In genomic region chr17:23587253-23587652, GRCm38 (mm10) we compare ENCODE assay signal across 26 mouse cellular contexts. TPM values are rescaled to one million over a fixed set of nuclear protein-coding genes. Genes with fewer than 3 reads are reported as not detected.
"Had no signal": no experiment of that assay in that cellular context is flagged by ENCODE, and none has a peak within 500 bp of the region (broad histone marks: within the 10 kb centered on the region; RNA-seq: fewer than 3 reads in every experiment).

No protein-coding gene starts in this region.

- H3K9me3 ChIP-seq: lung, embryonic 15.5 days; midbrain, embryonic 10.5 days; midbrain, embryonic 12.5 days; neural tube, embryonic 13.5 days; neural tube, embryonic 15.5 days had no signal

- H3K36me3 ChIP-seq: lung, embryonic 15.5 days had no signal

- H3K27me3 ChIP-seq: lung, embryonic 15.5 days; midbrain, embryonic 12.5 days; neural tube, embryonic 13.5 days; neural tube, embryonic 15.5 days had no signal

- H3K27ac ChIP-seq: lung, embryonic 15.5 days; midbrain, embryonic 12.5 days had no signal

- H3K9ac ChIP-seq: lung, embryonic 15.5 days; midbrain, embryonic 12.5 days had no signal

- DNase-seq: lung, adult 18-20 months; lung, postnatal 10 days; lung, postnatal 4 days; midbrain, embryonic 14.5 days; retina, postnatal 1 day; right cerebral cortex, adult 18-20 months; right cerebral cortex, postnatal 25 days; right cerebral cortex, postnatal 4 days; spleen, adult 18-20 months; thymus, adult 18-20 months; thymus, postnatal 14 days; thymus, postnatal 4 days had no signal

RNA-seq across cellular contexts. Expression of gene Zfp13, which starts 12.0 kb away (rescaled TPM):
- total RNA-seq: megakaryocyte-erythroid progenitor cell, adult 5-6 weeks had no signal

RNA-seq across cellular contexts. Expression of gene Zscan10, which starts 13.4 kb away (rescaled TPM):
- total RNA-seq: megakaryocyte, adult 5-6 weeks; megakaryocyte-erythroid progenitor cell, adult 5-6 weeks had no signal
- polyA plus RNA-seq: liver, embryonic 16.5 days; midbrain, embryonic 12.5 days; midbrain, embryonic 14.5 days; midbrain, embryonic 16.5 days; neural tube, embryonic 11.5 days; neural tube, embryonic 13.5 days; neural tube, embryonic 15.5 days; small intestine, adult 2 months; stomach, embryonic 14.5 days; stomach, embryonic 16.5 days had no signal

RNA-seq across cellular contexts. Expression of gene Mmp25, which starts 57.8 kb away (rescaled TPM):
- total RNA-seq: megakaryocyte-erythroid progenitor cell, adult 5-6 weeks had no signal
- polyA plus RNA-seq: myocyte had no signal
